ENCODE assay signal across 12 mouse cellular contexts in genomic region chr11:75904982-75905381, GRCm38 (mm10). TPM values are rescaled to one million over a fixed set of nuclear protein-coding genes. Genes with fewer than 3 reads are reported as not detected.
DNase-seq lines count a peak whose midpoint lies in the region; ATAC-seq and TF ChIP-seq lines count a peak whose summit lies in the region.
"Had no signal": no experiment of that assay in that cellular context is flagged by ENCODE, and none has a peak within 500 bp of the region (broad histone marks: within the 10 kb centered on the region; RNA-seq: fewer than 3 reads in every experiment).

No protein-coding gene starts in this region.

- peak; percentile 18 for TF ChIP-seq CTCF in Patski (IDR thresholded peaks at IDR 0.05)
- TF ChIP-seq CTCF in intestine, postnatal 0 days (IDR thresholded peaks at IDR 0.05; ENCODE audit: low read depth), result peak; percentile 29

- DNase-seq in Patski (ENCODE audit: low read depth, low spot score), result peak; percentile 90
- peak; percentile 65 to 90 for DNase-seq in kidney, postnatal 36 days
- peak; percentile 45 for DNase-seq in lung, postnatal 10 days
- DNase-seq in gastrocnemius, postnatal 25 days, result no peak
- no peak for DNase-seq in gastrocnemius, adult 8-10 months (ENCODE audit: low spot score in 2 of 2)
- DNase-seq: cerebellum, adult 18-20 months; heart, postnatal 36 days had no signal

- 19% methylated on average over 6 of the region's 6 CpGs for WGBS in intestine, postnatal 0 days

- POLR2A ChIA-PET in Patski (lab: Charles Lee), result interaction anchor here (0.7 to 1.2 kb wide), 2 partner anchors 60 to 123 kb away, joined by 3 read pairs; no protein-coding TSS in a partner anchor

- H3K36me3 ChIP-seq in intestine, postnatal 0 days (ENCODE audit: control insufficient read depth, insufficient read depth), result peaks cover 56% of the 10 kb centered on the region
- H3K36me3 ChIP-seq: forebrain, embryonic 12.5 days; midbrain, embryonic 12.5 days had no signal

- H3K9ac ChIP-seq in intestine, postnatal 0 days (ENCODE audit: low read depth, low read length), result no peak overlapping the region
- H3K9ac ChIP-seq: forebrain, embryonic 12.5 days had no signal

- H3K4me3 ChIP-seq in intestine, postnatal 0 days (ENCODE audit: low read depth, low read length), result no peak overlapping the region
- H3K4me3 ChIP-seq: forebrain, embryonic 12.5 days; midbrain, embryonic 12.5 days had no signal

- in situ Hi-C loops in Patski (cut with MboI; ENCODE audit: low pct_unique_long_range_greater_than_20kb), result loop anchor here (5.0 to 25.0 kb wide), 2 partner anchors 123 to 507 kb away; partner anchors contain the start of gene Timm22

- peak; percentile 75 for ATAC-seq in Patski
- ATAC-seq in intestine, postnatal 0 days, result peak; percentile 69
- no peak for ATAC-seq in monocyte, adult 5-6 weeks (replicated peaks; ENCODE audit: insufficient number of reproducible peaks, low FRiP score, low TSS enrichment, poor library complexity, severe bottlenecking)
- ATAC-seq: CD4-positive, CD25-positive, alpha-beta regulatory T cell, adult 4 months had no signal

- H3K9me3 ChIP-seq in intestine, postnatal 0 days (ENCODE audit: control insufficient read depth), result no peaks in the 10 kb centered on the region
- H3K9me3 ChIP-seq: midbrain, embryonic 12.5 days had no signal

- peak overlapping the region; percentile 50 for H3K27ac ChIP-seq in intestine, postnatal 0 days (ENCODE audit: low read depth, low read length)
- H3K27ac ChIP-seq: forebrain, embryonic 12.5 days; midbrain, embryonic 12.5 days had no signal

- H3K4me2 ChIP-seq in intestine, postnatal 0 days (replicated peaks; ENCODE audit: low read depth), result no peak overlapping the region
- H3K4me2 ChIP-seq: forebrain, embryonic 12.5 days; midbrain, embryonic 12.5 days had no signal

- 0 out of 2 replicates have a peak, but pooled peaks cover 8% of the 10 kb centered on the region for H3K4me1 ChIP-seq in intestine, postnatal 0 days (replicated peaks; ENCODE audit: control insufficient read depth, insufficient read depth, low read length)

- CTCF ChIA-PET in Patski (lab: Charles Lee), result interaction anchor here (1.0 to 2.1 kb wide), 8 partner anchors 10 to 123 kb away, joined by 3 to 8 read pairs (median 4); no protein-coding TSS in a partner anchor

- no peaks in the 10 kb centered on the region for H3K27me3 ChIP-seq in Patski
- H3K27me3 ChIP-seq in intestine, postnatal 0 days (replicated peaks; ENCODE audit: control insufficient read depth, insufficient read depth, low read length), result no peaks in the 10 kb centered on the region
- H3K27me3 ChIP-seq: forebrain, embryonic 12.5 days; midbrain, embryonic 12.5 days had no signal

RNA-seq across cellular contexts. Expression of gene Rph3al, which starts 33.2 kb away (rescaled TPM):
- polyA plus RNA-seq in Patski (2021), result 14.4 TPM
- 10.5 and 12.9 TPM in 2 replicates for polyA plus RNA-seq in intestine, postnatal 0 days (2015; fragmentation: Nextera tagmentation; extraction: Ambion mirVana)
- total RNA-seq in monocyte, adult 5-6 weeks (2017), result 2.3 to 4.9 TPM (median 4.6 TPM) in 3 replicates
- total RNA-seq in gastrocnemius, postnatal 25 days (2021), result 1 to 10 TPM; 8.2 to 8.6 TPM
- total RNA-seq in gastrocnemius, adult 8-10 months (2022), result 10 to 100 TPM; 14.1 to 17.5 (median 14.9) TPM

Comparison
In these comparisons a context has a peak if more than half of its experiments do, and no peak if none do; other contexts are left out.
1. DNase-seq: peak in Patski (single experiment), kidney, postnatal 36 days (2 of 2) and lung, postnatal 10 days (single experiment); none in gastrocnemius, postnatal 25 days (single experiment) and gastrocnemius, adult 8-10 months (0 of 2).